Mouse (Mus musculus) neural tube, embryonic 10.5 days (tissue): ENCODE data around the gene Atp23.
"Not testable (repeated sequence)": the region's sequence is repeated elsewhere in the genome, so short reads cannot be mapped to it uniquely, and the experiment has no call there.

ENCODE experiments used
- DNase-seq: peaks from one replicate; pipeline ENCODE4 v3.0.0-alpha.2; 2017; ENCODE audit warnings: low spot score; ENCODE audit errors: extremely low spot score

Atp23 gene

GRCm38 (mm10) chr10:126826216-126826615 is 74.9 kb downstream of the Atp23 start:
- DNase-seq = not testable (repeated sequence)

- DNase-seq = no peak
These were observed 78.7 kb downstream of the Atp23 start for GRCm38 (mm10) chr10:126822418-126822817.
